Mouse (Mus musculus): ENCODE measurements around the gene Myo1d. TPM values are rescaled to one million over a fixed set of nuclear protein-coding genes. Genes with fewer than 3 reads are reported as not detected.

The Myo1d gene
- total RNA-seq, 2 experiments from 2014 or later, result 28.2 to 30.7 TPM

DNA sequence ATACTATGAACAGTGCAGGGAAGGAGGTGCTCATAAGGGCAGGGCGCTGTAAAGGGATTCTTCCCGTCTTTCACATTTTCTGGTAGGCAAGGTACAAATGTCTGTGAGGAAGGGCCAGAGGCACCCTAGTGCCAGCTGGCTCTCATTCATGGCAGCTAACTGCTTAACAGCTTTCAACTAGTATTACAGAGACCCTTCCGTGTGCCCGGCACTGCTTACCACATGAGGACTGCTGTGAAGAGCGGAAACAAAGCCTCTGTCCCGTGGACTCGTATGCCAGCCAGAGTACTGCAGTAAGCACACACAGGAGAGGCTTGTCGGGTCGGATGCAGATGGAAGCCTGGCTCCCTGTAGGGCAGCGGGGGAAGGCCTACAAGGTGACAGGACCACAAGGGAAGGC is 229.6 kb downstream of the Myo1d start:
- no peak for DNase-seq

- no peak for DNase-seq
Observed at GRCm38 (mm10) chr11:80549854-80550253, 230.0 kb downstream of the Myo1d start.

DNA sequence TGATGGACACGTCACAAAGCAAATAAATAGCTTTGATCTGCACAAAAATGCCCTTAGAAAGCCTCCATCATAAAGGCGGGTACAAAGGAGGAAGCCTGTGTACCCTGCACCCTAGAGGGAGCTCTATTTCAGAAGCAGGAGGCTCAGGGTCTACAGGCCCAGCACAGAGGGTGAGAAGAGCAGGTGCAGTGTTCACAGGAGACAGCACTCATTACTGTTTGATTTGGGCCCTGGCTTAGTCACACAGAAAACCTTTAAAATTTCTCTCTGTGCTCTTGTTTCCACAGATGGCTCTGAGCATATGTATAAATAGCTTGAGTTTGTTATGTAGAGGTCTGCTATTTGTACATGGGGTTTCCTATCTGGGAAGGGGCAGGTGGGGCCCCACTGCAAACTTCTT is 233.6 kb downstream of the Myo1d start:
- DNase-seq, result no peak

DNA sequence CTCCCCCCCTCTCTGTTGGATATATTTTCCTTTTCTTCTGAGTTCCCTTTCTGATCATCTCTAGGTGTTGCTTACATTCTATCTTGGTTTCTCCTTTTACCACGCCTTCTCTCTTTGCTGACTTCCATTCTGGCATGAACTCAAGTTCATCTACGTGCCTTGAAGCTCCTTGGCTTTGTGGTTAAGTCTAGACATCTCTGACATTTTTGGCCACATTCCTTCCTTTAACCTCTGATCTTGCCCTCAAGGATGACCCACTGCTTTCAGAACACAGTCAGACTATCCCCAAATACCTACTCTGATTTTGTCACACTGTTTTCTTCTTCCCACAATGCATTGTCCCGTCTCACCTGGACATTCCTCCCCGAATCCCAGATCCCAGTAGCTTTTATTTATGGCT is 240.8 kb downstream of the Myo1d start:
- DNase-seq, result no peak

GRCm38 (mm10) chr11:80532966-80533365 is 246.9 kb downstream of the Myo1d start:
- peak; percentile 20 for DNase-seq

- DNase-seq, result no peak
Observed at GRCm38 (mm10) chr11:80529149-80529548, 250.7 kb downstream of the Myo1d start.

- no peak for DNase-seq
Observed at GRCm38 (mm10) chr11:80527697-80528096, 252.1 kb downstream of the Myo1d start.

DNA sequence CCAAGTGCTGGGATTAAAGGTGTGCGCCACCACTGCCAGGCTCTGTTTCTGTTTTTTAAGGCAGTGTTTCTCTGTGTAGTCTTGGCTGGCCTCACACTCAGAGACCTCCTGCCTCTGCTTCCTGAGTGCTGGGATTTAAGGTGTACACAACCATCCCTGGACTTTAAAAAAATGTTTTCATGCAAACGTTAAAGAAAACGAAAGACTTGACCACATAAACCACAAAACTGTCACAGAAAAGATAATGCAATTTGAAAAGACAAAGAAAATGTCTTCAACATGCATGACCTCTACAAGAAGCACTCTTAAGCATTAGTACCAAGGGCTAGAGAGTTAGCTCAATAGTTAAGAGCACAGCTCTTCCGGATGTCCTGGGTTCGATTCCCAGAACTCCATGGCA is 255.6 kb downstream of the Myo1d start:
- no peak for DNase-seq

- DNase-seq, result peak; percentile 15
Observed at GRCm38 (mm10) chr11:80523410-80523809, 256.4 kb downstream of the Myo1d start.

DNA sequence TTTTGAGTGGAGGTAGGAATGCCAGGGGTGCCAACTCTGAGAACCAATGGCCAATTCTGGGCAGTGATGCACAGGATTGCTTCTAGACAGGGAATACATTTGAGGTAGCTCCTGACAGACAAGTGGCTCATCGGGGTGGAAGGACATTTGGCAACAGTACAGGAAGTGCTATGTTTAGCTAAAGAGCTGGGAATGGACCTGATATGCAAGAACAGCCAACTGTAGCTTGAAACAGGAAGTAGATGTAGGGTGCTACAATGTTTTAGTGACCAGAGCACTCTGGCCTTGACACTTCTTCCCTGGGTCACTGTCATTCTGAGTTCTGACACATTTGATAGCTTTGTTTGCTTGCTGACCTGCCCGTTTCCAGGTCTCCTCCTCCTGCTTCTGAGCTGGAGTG is 257.0 kb downstream of the Myo1d start:
- DNase-seq, result no peak

GRCm38 (mm10) chr11:80521148-80521547 is 258.7 kb downstream of the Myo1d start:
- DNase-seq, result no peak

DNA sequence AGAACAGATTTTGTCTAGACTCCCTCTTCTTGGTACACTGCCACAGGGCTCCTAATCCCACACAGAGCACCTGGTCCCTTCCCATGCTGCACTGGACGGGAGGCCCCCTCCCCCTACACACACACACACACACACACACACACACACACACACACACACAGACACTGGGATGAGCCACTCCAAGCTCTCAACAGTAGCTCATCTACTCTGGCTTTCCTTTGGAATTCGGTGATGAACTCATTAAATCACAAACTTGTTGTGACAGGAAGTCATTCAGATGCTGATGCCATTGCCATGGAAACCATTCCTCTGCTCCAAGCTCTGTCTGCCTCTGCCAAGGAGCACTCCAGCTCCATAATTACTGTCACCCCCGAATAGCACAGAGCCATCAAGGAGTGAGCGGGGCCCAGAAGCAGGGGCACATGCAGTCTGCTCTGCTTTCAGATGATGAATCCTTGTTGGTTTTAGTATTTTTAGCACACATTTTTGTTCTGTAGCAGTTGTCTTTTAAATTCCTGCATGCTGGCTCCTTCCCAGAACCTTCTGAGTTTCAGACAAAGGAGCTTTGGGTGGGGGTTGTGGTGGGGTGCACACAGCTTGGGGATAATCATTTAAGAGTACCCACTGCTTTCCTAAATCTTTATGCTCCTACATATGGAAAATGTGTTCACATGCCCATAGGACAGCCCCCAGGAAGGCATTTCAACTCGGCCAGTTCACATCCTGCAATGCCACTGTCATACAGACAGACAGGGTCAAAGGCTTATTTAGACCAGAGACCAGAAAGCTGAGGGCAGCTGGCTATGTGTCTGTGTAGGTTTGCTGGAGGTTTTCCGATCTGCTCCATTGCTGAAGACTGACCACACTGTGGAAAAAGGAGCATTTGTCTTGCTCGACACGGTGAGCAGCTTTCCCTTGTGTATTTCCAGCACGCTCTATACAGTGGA is 261.1 kb downstream of the Myo1d start:
- no peak for DNase-seq

GRCm38 (mm10) chr11:80515895-80516294 is 263.9 kb downstream of the Myo1d start:
- DNase-seq, result no peak

GRCm38 (mm10) chr11:80515346-80515745 is 264.5 kb downstream of the Myo1d start:
- DNase-seq, result no peak

DNA sequence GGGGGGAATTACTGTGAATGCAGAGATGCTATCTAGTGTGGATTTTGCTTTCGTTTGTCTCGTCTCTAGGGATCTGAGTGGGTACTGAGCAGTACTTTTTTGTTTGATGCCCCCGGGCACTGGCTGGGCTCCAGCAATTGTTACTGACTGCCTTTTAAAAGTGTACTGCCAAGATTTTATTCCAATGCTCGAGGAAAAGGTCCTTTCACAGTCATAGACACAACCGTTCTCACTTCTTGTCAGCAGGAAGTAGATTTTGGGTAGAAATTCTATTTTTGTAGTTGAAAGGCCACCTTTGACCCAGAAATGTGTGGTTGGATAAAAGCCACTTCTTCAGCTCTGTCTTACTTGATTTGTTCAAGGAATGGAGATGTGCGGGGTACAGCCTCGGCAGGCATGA is 266.0 kb downstream of the Myo1d start:
- DNase-seq, result no peak

DNA sequence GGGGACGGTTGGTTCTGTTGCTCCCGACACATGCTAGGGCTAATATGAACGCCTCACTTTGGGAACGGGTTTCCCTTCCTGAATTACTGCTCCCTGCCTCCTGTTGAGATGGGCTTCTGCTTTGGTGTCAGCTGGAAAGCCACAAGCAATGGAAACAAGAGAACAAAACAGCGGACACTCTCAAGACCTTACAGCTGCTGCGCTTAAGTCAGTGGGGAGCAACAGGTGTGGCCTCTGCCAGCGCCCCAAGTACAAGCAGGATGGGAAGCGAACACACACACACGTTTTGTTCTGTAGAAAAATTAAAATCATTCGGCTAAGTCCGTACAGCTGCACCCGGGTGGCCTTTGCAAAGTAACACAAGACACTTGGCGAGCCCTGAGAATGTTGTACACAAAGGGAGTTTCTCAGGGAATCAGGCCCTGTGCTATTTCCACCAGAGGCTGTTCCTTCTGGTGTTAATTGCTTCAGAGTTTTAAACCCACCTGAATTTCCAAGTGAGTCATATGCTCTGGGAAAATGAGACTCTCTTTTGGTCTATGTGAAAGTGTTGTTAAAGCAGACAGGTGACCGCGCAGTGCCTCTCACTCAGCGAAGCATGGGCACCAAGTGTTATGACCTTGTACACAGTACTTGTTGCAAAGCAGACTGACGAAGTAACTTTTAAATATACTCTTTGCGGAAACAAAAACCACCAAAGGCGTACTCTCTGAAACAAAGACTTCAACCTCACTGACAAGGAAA is 267.3 kb downstream of the Myo1d start:
- no peak for DNase-seq

DNA sequence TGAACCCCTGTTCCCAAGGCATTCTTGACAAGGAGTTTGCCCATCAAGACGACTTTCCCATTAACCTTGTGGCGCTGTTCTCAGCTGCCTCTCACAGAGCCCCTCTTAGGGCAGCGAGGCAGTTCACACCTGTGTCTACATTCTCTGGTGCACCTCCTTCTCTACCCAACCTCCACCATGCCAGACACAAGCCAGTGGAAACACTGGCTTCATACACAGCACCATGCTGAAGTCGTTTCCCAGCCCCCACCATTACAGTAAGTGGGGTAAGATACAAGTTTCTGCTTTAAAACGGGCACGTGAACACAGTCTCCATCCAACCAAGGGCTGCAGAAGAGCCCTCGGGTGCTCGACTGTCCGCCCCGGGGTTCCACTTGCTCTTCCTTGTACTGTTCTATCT is 269.7 kb downstream of the Myo1d start:
- no peak for DNase-seq

DNA sequence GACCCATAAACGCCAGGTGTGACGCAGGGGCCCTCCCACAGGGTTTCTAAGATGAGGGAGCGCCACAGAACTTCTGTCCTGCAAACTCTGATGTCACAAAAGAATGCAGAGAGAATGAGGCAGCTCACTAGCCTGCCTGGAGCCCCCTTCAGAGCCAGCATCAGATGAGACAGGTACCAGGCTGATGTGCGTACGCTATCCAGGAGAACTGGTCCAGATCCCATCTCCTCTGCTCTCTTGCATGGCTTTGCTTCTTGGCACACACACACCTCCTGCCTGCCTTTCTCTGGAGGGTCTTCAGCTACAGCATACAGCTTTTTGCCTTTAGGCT is 270.7 kb downstream of the Myo1d start:
- DNase-seq, result no peak

DNA sequence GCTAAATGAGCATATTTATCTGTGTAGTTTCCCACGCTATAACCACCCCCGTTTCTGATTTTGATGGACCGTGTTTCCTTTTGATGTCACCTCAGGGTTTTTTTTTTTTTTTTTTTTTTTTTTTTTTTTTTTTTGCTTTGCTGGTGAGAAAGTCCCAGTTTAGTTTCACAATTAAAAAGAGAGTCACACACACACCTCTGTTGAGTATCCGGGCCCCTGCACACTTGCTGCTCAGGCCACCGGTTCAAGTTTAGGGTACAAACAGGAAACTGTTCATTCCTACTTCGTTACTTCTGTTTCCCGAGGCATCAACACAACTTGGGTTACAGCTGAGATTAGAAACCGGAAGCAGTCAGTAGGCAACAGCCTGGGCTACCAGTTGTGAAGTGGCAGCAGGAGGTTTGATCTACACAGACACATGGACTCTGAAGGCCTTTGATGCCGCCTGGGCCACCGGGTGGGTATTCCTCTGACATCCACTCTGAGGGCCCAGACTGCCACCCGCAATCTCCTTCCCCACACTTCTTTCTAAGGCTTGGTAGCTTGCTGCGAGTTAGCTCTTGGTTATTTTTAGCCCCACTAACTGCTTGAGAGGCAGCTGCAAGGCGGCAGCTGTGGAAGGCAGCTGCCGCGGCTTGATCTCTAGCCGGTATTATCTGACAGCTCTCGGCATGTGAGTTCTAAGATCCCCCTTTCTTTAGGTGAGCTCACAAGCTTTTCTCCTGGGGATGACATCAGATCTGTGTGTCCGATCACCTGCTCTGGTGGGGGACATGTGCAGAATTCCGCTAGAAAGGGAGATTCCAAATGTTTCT is 271.3 kb downstream of the Myo1d start:
- no peak for DNase-seq

GRCm38 (mm10) chr11:80507791-80508190 is 272.0 kb downstream of the Myo1d start:
- DNase-seq, result no peak

DNA sequence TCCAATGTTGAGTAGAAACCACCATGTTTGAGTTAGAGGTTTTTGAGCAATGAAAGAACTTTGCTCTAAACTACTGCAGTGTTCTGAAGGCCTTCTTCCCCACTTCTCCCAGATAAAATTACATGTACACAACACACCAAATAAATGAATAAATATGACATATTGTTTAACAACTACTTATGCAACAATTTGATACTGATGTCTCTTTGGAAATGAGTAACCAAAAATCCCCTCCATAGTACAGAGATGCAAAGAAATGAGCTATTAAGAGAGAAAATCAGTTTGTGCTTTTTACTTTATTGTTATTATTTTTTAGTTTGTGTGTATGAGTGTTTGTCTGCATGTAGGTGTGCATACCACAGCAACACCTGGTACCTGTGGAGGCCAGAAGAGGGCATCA is 273.3 kb downstream of the Myo1d start:
- DNase-seq, result no peak

DNA sequence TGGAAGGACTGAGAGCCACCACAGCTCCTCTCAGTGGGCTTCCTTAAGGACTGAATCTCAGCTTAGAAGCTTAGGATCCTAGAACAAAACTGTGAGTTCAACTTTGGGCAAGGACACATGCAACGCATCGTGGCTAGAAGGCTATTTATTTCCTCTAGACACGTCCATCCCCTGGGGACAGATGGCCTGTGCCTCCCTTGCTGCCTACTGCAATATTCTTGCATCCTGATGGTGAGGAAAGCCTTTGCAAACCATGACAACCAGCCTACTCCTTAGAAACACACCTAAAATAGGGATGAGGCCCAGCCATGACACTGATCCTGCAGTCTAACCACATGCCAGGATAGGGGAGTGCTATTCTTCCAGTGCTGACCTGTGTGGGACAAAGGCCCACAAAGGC is 274.2 kb downstream of the Myo1d start:
- DNase-seq, result no peak

All from adrenal gland, postnatal 10 days (tissue).